Mouse (Mus musculus) limb, embryonic 10.5 days (tissue): ENCODE measurements around the gene Pxt1. TPM values are rescaled to one million over a fixed set of nuclear protein-coding genes. Genes with fewer than 3 reads are reported as not detected.
A peak's percentile ranks its signal among the peaks of the same experiment; 100 is the strongest.
"Not testable (repeated sequence)": the region's sequence is repeated elsewhere in the genome, so short reads cannot be mapped to it uniquely, and the experiment has no call there.

Source experiments
- DNase-seq: peaks from one replicate; pipeline ENCODE4 v3.0.0-alpha.2; 2017; ENCODE audit warnings: low spot score
- H3K27ac ChIP-seq: fragments of 300-500 bp; sonication (generic); 2 replicates; pipeline ENCODE4 v1.5.1; 2016; ENCODE audit warnings: mild to moderate bottlenecking
- H3K27me3 ChIP-seq: fragments of 300-500 bp; sonication (generic); 2 replicates; pipeline ENCODE4 v1.6.1; 2016; ENCODE audit warnings: low read depth, mild to moderate bottlenecking; ENCODE audit not compliant: poor library complexity, severe bottlenecking
- H3K36me3 ChIP-seq: fragments of 300-500 bp; sonication (generic); 2 replicates; pipeline ENCODE4 v1.6.1; 2016; ENCODE audit warnings: mild to moderate bottlenecking, moderate library complexity
- H3K4me1 ChIP-seq: fragments of 300-500 bp; sonication (generic); 2 replicates; pipeline ENCODE4 v1.6.1; 2016
- H3K4me3 ChIP-seq: fragments of 300-500 bp; sonication (generic); 2 replicates; pipeline ENCODE4 v1.5.1; 2016; ENCODE audit warnings: mild to moderate bottlenecking, moderate library complexity
- H3K9me3 ChIP-seq: fragments of 300-500 bp; sonication (generic); replicated peaks from 2 replicates; pipeline ENCODE4 v1.6.1; 2016; ENCODE audit warnings: mild to moderate bottlenecking
- WGBS: fragments of 180-500 bp; shearing (Covaris S2); methylation state at CpG from one replicate; pipeline ENCODE4 v1.1.7; 2016; 5-methylcytosine and 5-hydroxymethylcytosine counted together
- polyA plus RNA-seq: library from polyadenylated mRNA; unstranded; fragments of >200 nt; fragmentation: Nextera tagmentation; extraction: Ambion mirVana; gene quantifications from 2 replicates; pipeline ENCODE4 v1.2.1, GENCODE M21; 2016

The Pxt1 gene
- 0.24 and 0.45 TPM in 2 replicates for polyA plus RNA-seq

- no peak within 1 kb of the TSS for H3K27ac ChIP-seq
- H3K4me1 ChIP-seq: no peaks in the 10 kb centered on the region
- no peaks in the 10 kb centered on the region for H3K27me3 ChIP-seq
- WGBS: 92% methylated on average over 7 of the region's 7 CpGs
- H3K36me3 ChIP-seq: no peaks in the 10 kb centered on the region
- H3K9me3 ChIP-seq: no peaks in the 10 kb centered on the region
- H3K4me3 ChIP-seq: no peak within 1 kb of the TSS
- no peak for DNase-seq
Measured at GRCm38 (mm10) chr17:28943740-28944139, at the start of gene Pxt1. TSS of gene Pxt1 (minus strand) at chr17:28943840.

DNA sequence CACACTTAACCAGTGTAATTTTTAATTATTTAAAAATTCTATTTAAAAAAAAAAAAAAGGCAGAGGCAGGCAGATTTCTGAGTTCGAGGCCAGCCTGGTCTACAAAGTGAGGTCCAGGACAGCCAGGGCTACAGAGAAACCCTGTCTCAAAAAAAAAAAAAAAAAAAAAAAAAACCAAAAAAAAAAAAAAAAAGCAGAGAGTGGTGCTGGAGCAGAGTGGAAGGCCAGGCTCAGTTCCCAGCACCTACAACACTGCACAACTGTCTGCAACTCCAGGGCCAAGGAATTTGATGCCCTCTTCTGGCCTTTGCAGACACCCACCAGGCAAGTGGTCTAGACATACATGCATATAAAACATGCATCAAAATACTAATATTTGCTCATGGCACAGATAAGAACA lies 49.4 kb upstream of the Pxt1 start:
- not testable (repeated sequence) for H3K9me3 ChIP-seq, H3K4me3 ChIP-seq, H3K27me3 ChIP-seq, H3K27ac ChIP-seq, H3K4me1 ChIP-seq, DNase-seq
- 96% methylated on average over 1 of the region's 1 CpGs for WGBS
- peaks cover 93% of the 10 kb centered on the region for H3K36me3 ChIP-seq

GRCm38 (mm10) chr17:28992105-28992504 lies 48.5 kb upstream of the Pxt1 start:
- Histone ChIP-seq H3K27ac (no peak overlapping the region), H3K36me3 (peaks cover 93% of the 10 kb centered on the region), H3K4me3 (no peak overlapping the region), H3K9me3 (no peaks in the 10 kb centered on the region), H3K4me1 (no peaks in the 10 kb centered on the region), H3K27me3 (no peaks in the 10 kb centered on the region)
- WGBS: 72% methylated on average over 7 of the region's 7 CpGs
- DNase-seq: no peak

- 91% methylated on average over 9 of the region's 9 CpGs for WGBS
- no peak for DNase-seq
- peaks cover 93% of the 10 kb centered on the region for H3K36me3 ChIP-seq
- no peaks in the 10 kb centered on the region for H3K9me3 ChIP-seq
- no peaks in the 10 kb centered on the region for H3K27me3 ChIP-seq
- H3K4me1 ChIP-seq: no peaks in the 10 kb centered on the region
- no peak overlapping the region for H3K27ac ChIP-seq
- no peak overlapping the region for H3K4me3 ChIP-seq
Measured at GRCm38 (mm10) chr17:28991286-28991685, 47.6 kb upstream of the Pxt1 start.

- Histone ChIP-seq H3K27me3 (no peaks in the 10 kb centered on the region), H3K4me3 (no peak overlapping the region), H3K36me3 (peaks cover 93% of the 10 kb centered on the region), H3K4me1 (no peaks in the 10 kb centered on the region), H3K9me3 (no peaks in the 10 kb centered on the region), H3K27ac (no peak overlapping the region)
- no peak for DNase-seq
- WGBS: 87% methylated on average over 4 of the region's 4 CpGs
Measured at GRCm38 (mm10) chr17:28990060-28990459, 46.4 kb upstream of the Pxt1 start.

DNA sequence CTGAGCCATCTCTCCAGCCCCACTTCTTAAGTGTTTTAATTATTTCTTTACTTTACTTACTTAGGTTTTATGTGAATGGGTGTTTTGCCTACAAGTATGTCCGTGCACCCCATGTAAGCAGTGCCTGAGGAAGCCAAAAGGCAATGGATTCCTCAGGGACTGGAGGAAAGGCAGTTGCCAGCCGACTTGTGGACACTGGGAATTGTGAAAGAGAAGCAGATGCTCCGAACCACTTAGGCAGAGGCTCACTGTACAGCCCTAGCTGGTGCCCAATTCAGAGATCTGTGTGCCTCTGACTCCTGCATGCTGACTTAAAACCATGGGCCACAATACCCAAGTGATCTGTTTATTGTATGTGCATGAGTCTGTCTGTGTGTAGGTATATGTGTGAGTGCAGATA lies 45.4 kb upstream of the Pxt1 start:
- Histone ChIP-seq H3K27me3 (no peaks in the 10 kb centered on the region), H3K9me3 (no peaks in the 10 kb centered on the region), H3K4me3 (no peak overlapping the region), H3K4me1 (no peaks in the 10 kb centered on the region), H3K36me3 (peaks cover 92% of the 10 kb centered on the region), H3K27ac (no peak overlapping the region)
- no peak for DNase-seq
- WGBS: 92% methylated on average over 3 of the region's 3 CpGs

GRCm38 (mm10) chr17:28988291-28988690 lies 44.7 kb upstream of the Pxt1 start:
- peaks cover 93% of the 10 kb centered on the region for H3K36me3 ChIP-seq
- no peak overlapping the region for H3K27ac ChIP-seq
- no peak overlapping the region for H3K4me3 ChIP-seq
- DNase-seq: no peak
- 92% methylated on average over 4 of the region's 4 CpGs for WGBS
- H3K4me1 ChIP-seq: no peaks in the 10 kb centered on the region
- no peaks in the 10 kb centered on the region for H3K27me3 ChIP-seq
- no peaks in the 10 kb centered on the region for H3K9me3 ChIP-seq

- Histone ChIP-seq H3K4me3 (no peak overlapping the region), H3K4me1 (no peaks in the 10 kb centered on the region; the same call in 1 of the 2 replicates), H3K9me3 (no peaks in the 10 kb centered on the region), H3K27me3 (no peaks in the 10 kb centered on the region), H3K27ac (no peak overlapping the region), H3K36me3 (peaks cover 95% of the 10 kb centered on the region)
- no peak for DNase-seq
- 80% methylated on average over 4 of the region's 4 CpGs for WGBS
Measured at GRCm38 (mm10) chr17:28987713-28988112, 44.1 kb upstream of the Pxt1 start.

DNA sequence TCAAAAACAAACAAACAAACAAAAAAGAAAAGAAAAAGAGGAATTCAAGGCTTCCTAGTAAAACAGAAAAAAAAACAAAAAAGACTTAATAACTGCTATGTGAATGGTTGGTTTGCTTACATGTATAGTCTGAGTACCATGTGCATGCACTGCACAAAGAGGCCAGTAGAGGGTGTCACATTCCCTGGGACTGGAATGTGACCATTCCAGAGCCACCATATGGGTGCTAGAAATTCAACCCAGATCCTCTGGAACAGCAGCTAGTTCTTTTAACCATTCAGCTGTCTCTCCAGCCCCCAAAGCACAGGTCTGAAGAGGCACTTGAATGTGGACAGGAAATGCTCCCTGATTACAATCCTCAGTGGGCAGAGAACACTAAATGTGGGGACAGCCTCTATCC lies 43.2 kb upstream of the Pxt1 start:
- H3K4me1 ChIP-seq: no peaks in the 10 kb centered on the region; the same call in 1 of the 2 replicates
- H3K27me3 ChIP-seq: no peaks in the 10 kb centered on the region
- no peak overlapping the region for H3K4me3 ChIP-seq
- H3K27ac ChIP-seq: no peak overlapping the region
- H3K36me3 ChIP-seq: peaks cover 96% of the 10 kb centered on the region
- DNase-seq: peak; percentile 47
- no peaks in the 10 kb centered on the region for H3K9me3 ChIP-seq

GRCm38 (mm10) chr17:28984724-28985420 lies 41.2 kb upstream of the Pxt1 start:
- Histone ChIP-seq H3K36me3 (peaks cover 92% of the 10 kb centered on the region), H3K4me3 (no peak overlapping the region), H3K27ac (no peak overlapping the region), H3K9me3 (no peaks in the 10 kb centered on the region), H3K27me3 (no peaks in the 10 kb centered on the region), H3K4me1 (no peaks in the 10 kb centered on the region; the same call in 1 of the 2 replicates)
- no peak for DNase-seq
- WGBS: 81% methylated on average over 1 of the region's 1 CpGs

- Histone ChIP-seq H3K4me1 (no peaks in the 10 kb centered on the region; the same call in 1 of the 2 replicates), H3K27ac (no peak overlapping the region), H3K4me3 (no peak overlapping the region), H3K36me3 (peaks cover 93% of the 10 kb centered on the region), H3K27me3 (no peaks in the 10 kb centered on the region), H3K9me3 (no peaks in the 10 kb centered on the region)
- no peak for DNase-seq
- WGBS: 56% methylated on average over 4 of the region's 4 CpGs
Measured at GRCm38 (mm10) chr17:28982591-28982990, 39.0 kb upstream of the Pxt1 start.

- no peak overlapping the region for H3K27ac ChIP-seq
Measured at GRCm38 (mm10) chr17:28981081-28981480, 37.4 kb upstream of the Pxt1 start.

GRCm38 (mm10) chr17:28979091-28979490 lies 35.5 kb upstream of the Pxt1 start:
- peaks cover 95% of the 10 kb centered on the region for H3K36me3 ChIP-seq

More at GRCm38 (mm10) chr17:28981081-28981480, 37.4 kb upstream of the Pxt1 start:
- Histone ChIP-seq H3K27me3 (no peaks in the 10 kb centered on the region), H3K9me3 (no peaks in the 10 kb centered on the region), H3K36me3 (peaks cover 93% of the 10 kb centered on the region), H3K4me3 (no peak overlapping the region), H3K4me1 (no peaks in the 10 kb centered on the region; the same call in 1 of the 2 replicates)
- 88% methylated on average over 4 of the region's 4 CpGs for WGBS
- no peak for DNase-seq

GRCm38 (mm10) chr17:28970122-28970521 lies 26.5 kb upstream of the Pxt1 start:
- peaks cover 100% of the 10 kb centered on the region for H3K36me3 ChIP-seq
- H3K27ac ChIP-seq: no peak overlapping the region
- H3K27me3 ChIP-seq: no peaks in the 10 kb centered on the region
- no peak for DNase-seq
- no peak overlapping the region for H3K4me3 ChIP-seq
- no peaks in the 10 kb centered on the region for H3K9me3 ChIP-seq
- no peaks in the 10 kb centered on the region for H3K4me1 ChIP-seq

More at GRCm38 (mm10) chr17:28979091-28979490, 35.5 kb upstream of the Pxt1 start:
- no peak overlapping the region for H3K27ac ChIP-seq
- H3K4me1 ChIP-seq: no peaks in the 10 kb centered on the region; the same call in 1 of the 2 replicates
- H3K4me3 ChIP-seq: no peak overlapping the region
- no peaks in the 10 kb centered on the region for H3K9me3 ChIP-seq
- no peak for DNase-seq
- 89% methylated on average over 4 of the region's 4 CpGs for WGBS
- no peaks in the 10 kb centered on the region for H3K27me3 ChIP-seq
